Mouse (Mus musculus) regulatory T cell (primary cell): ENCODE data around the gene App.

Source experiments
- in situ Hi-C: fragments of 300-600 bp; cut with MboI, MseI; formaldehyde crosslinking; loops from one replicate; pipeline ENCODE4 v1.15.1; 2025; ENCODE audit warnings: high pct_unique_total_duplicates

App gene

GRCm38 (mm10) chr16:85124649-85125048, 48.9 kb downstream of the App start:
- in situ Hi-C loops = no loop called here

- in situ Hi-C loops = no loop called here
Observed at GRCm38 (mm10) chr16:85121983-85122382, 51.6 kb downstream of the App start.

GRCm38 (mm10) chr16:85118916-85119315, 54.6 kb downstream of the App start:
- in situ Hi-C loops = no loop called here

GRCm38 (mm10) chr16:85117541-85117940, 56.0 kb downstream of the App start:
- in situ Hi-C loops = no loop called here

GRCm38 (mm10) chr16:85115837-85116236, 57.7 kb downstream of the App start:
- in situ Hi-C loops = no loop called here

- in situ Hi-C loops = no loop called here
Observed at GRCm38 (mm10) chr16:85114742-85115141, 58.8 kb downstream of the App start.

GRCm38 (mm10) chr16:85113941-85114340, 59.6 kb downstream of the App start:
- in situ Hi-C loops = no loop called here

GRCm38 (mm10) chr16:85112254-85112653, 61.3 kb downstream of the App start:
- in situ Hi-C loops = no loop called here

GRCm38 (mm10) chr16:85110428-85110827, 63.1 kb downstream of the App start:
- in situ Hi-C loops = no loop called here

- in situ Hi-C loops = no loop called here
Observed at GRCm38 (mm10) chr16:85108486-85108885, 65.1 kb downstream of the App start.

GRCm38 (mm10) chr16:85106644-85107323, 66.8 kb downstream of the App start:
- in situ Hi-C loops = no loop called here

- in situ Hi-C loops = no loop called here
Observed at GRCm38 (mm10) chr16:85105603-85106002, 68.0 kb downstream of the App start.

- in situ Hi-C loops = no loop called here
Observed at GRCm38 (mm10) chr16:85103116-85103787, 70.3 kb downstream of the App start.

GRCm38 (mm10) chr16:85101544-85101943, 72.0 kb downstream of the App start:
- in situ Hi-C loops = no loop called here

- in situ Hi-C loops = no loop called here
Observed at GRCm38 (mm10) chr16:85100806-85101205, 72.8 kb downstream of the App start.

GRCm38 (mm10) chr16:85099487-85099886, 74.1 kb downstream of the App start:
- in situ Hi-C loops = no loop called here

GRCm38 (mm10) chr16:85099044-85099443, 74.5 kb downstream of the App start:
- in situ Hi-C loops = no loop called here

- in situ Hi-C loops = no loop called here
Observed at GRCm38 (mm10) chr16:85096396-85096795, 77.2 kb downstream of the App start.

- in situ Hi-C loops = no loop called here
Observed at GRCm38 (mm10) chr16:85095923-85096322, 77.6 kb downstream of the App start.

- in situ Hi-C loops = no loop called here
Observed at GRCm38 (mm10) chr16:85092644-85093091, 80.9 kb downstream of the App start.

- in situ Hi-C loops = no loop called here
Observed at GRCm38 (mm10) chr16:85092183-85092582, 81.4 kb downstream of the App start.

GRCm38 (mm10) chr16:85090992-85091391, 82.6 kb downstream of the App start:
- in situ Hi-C loops = no loop called here

GRCm38 (mm10) chr16:85088126-85088525, 85.4 kb downstream of the App start:
- in situ Hi-C loops = no loop called here
